Mouse (Mus musculus): ENCODE measurements around the gene Pfdn2. TPM values are rescaled to one million over a fixed set of nuclear protein-coding genes. Genes with fewer than 3 reads are reported as not detected.

Gene Pfdn2
- polyA plus RNA-seq, 3 experiments from 2014 or later = 48.9 to 70.1 (median 58.1) TPM

Other genes with a start within 250 kb of the Pfdn2 start
- gene Cfap126, start 231.8 kb upstream of the Pfdn2 start, polyA plus RNA-seq (2017; shearing (Covaris generic)) = 1 to 10 TPM; 3.2 to 7.6 (median 6.6) TPM
- gene Sdhc, start 195.1 kb upstream of the Pfdn2 start, polyA plus RNA-seq (2017; shearing (Covaris generic)) = 100 to 1,000 TPM; 115 to 153 (median 125) TPM
- not detected for gene Mpz, start 195.0 kb upstream of the Pfdn2 start, polyA plus RNA-seq (2017; shearing (Covaris generic))
- not detected for gene Pcp4l1, start 149.4 kb upstream of the Pfdn2 start, polyA plus RNA-seq (2017; shearing (Covaris generic))
- gene Nr1i3, start 131.7 kb upstream of the Pfdn2 start, polyA plus RNA-seq (2017; shearing (Covaris generic)) = under 1 TPM; 0.39 to 0.75 (median 0.75) TPM
- 10 to 100 TPM; 24.1 to 34.6 (median 28.7) TPM for gene Tomm40l, start 123.2 kb upstream of the Pfdn2 start, polyA plus RNA-seq (2017; shearing (Covaris generic))
- gene Apoa2, start 120.6 kb upstream of the Pfdn2 start, polyA plus RNA-seq (2017; shearing (Covaris generic)) = not detected
- 10 to 100 TPM in 1 of 3 experiments, not detected in 2; 10.7 TPM for gene Fcer1g, start 111.3 kb upstream of the Pfdn2 start, polyA plus RNA-seq (2017; shearing (Covaris generic))
- under 1 TPM in 1 of 3 experiments, not detected in 2; 0.09 TPM for gene Adamts4, start 95.2 kb upstream of the Pfdn2 start, polyA plus RNA-seq (2017; shearing (Covaris generic))
- gene Ndufs2, start 94.3 kb upstream of the Pfdn2 start, polyA plus RNA-seq (2017; shearing (Covaris generic)) = 100 to 1,000 TPM; 106 to 120 (median 119) TPM
- gene B4galt3, start 75.3 kb upstream of the Pfdn2 start, polyA plus RNA-seq (2017; shearing (Covaris generic)) = 10 to 100 TPM; 35.3 to 68.9 (median 60.8) TPM
- gene Ppox, start 64.5 kb upstream of the Pfdn2 start, polyA plus RNA-seq (2017; shearing (Covaris generic)) = 10 to 100 TPM; 38.2 to 90.1 (median 78.6) TPM
- 10 to 100 TPM; 11.0 to 25.3 (median 15.4) TPM for gene Usp21, start 57.7 kb upstream of the Pfdn2 start, polyA plus RNA-seq (2017; shearing (Covaris generic))
- 100 to 1,000 TPM in 1 of 3 experiments, 10 to 100 TPM in 2; 74.6 to 118 (median 92.5) TPM for gene Ufc1, start 50.6 kb upstream of the Pfdn2 start, polyA plus RNA-seq (2017; shearing (Covaris generic))
- 10 to 100 TPM; 35.5 to 41.7 (median 39.7) TPM for gene Dedd, start 16.5 kb upstream of the Pfdn2 start, polyA plus RNA-seq (2017; shearing (Covaris generic))
- gene Nit1, start within 50 bp of the Pfdn2 start, polyA plus RNA-seq (2017; shearing (Covaris generic)) = 10 to 100 TPM; 24.6 to 32.9 (median 30.1) TPM
- 1 to 10 TPM in 1 of 3 experiments, under 1 TPM in 1, not detected in 1; 0.54 to 1.4 TPM for gene Klhdc9, start 15.1 kb downstream of the Pfdn2 start, polyA plus RNA-seq (2017; shearing (Covaris generic))
- under 1 TPM in 2 of 3 experiments, not detected in 1; 0.09 to 0.25 TPM for gene Nectin4, start 24.4 kb downstream of the Pfdn2 start, polyA plus RNA-seq (2017; shearing (Covaris generic))
- gene Arhgap30, start 43.3 kb downstream of the Pfdn2 start, polyA plus RNA-seq (2017; shearing (Covaris generic)) = 10 to 100 TPM; 73.5 to 84.6 (median 78.0) TPM
- 10 to 100 TPM; 46.9 to 62.6 (median 57.2) TPM for gene Usf1, start 65.6 kb downstream of the Pfdn2 start, polyA plus RNA-seq (2017; shearing (Covaris generic))
- 10 to 100 TPM in 2 of 3 experiments, 1 to 10 TPM in 1; 9.8 to 17.9 (median 12.6) TPM for gene Tstd1, start 73.2 kb downstream of the Pfdn2 start, polyA plus RNA-seq (2017; shearing (Covaris generic))
- 1 to 10 TPM in 1 of 3 experiments, under 1 TPM in 2; 0.32 to 1.0 (median 0.55) TPM for gene F11r, start 91.9 kb downstream of the Pfdn2 start, polyA plus RNA-seq (2017; shearing (Covaris generic))
- 10 to 100 TPM in 2 of 3 experiments, 1 to 10 TPM in 1; 8.9 to 13.0 (median 10.3) TPM for gene Alyref2, start 157.8 kb downstream of the Pfdn2 start, polyA plus RNA-seq (2017; shearing (Covaris generic))
- gene Itln1, start 189.6 kb downstream of the Pfdn2 start, polyA plus RNA-seq (2017; shearing (Covaris generic)) = not detected
- 1 to 10 TPM in 1 of 3 experiments, under 1 TPM in 1, not detected in 1; 0.20 to 1.6 TPM for gene Cd244a, start 213.5 kb downstream of the Pfdn2 start, polyA plus RNA-seq (2017; shearing (Covaris generic))

Data from inflammation-experienced regulatory T-cells, adult 6 months (primary cell).